Mouse (Mus musculus) liver, postnatal 0 days (tissue): ENCODE data around the gene Snx3. TPM values are rescaled to one million over a fixed set of nuclear protein-coding genes. Genes with fewer than 3 reads are reported as not detected.

Source experiments
- ATAC-seq: fragments of 200-750 bp; cut with Nextera tagmentation; 2 replicates; pipeline ENCODE4 v1.8.0; 2017; ENCODE audit warnings: mild to moderate bottlenecking, moderate library complexity
- DNase-seq: peaks from one replicate; pipeline ENCODE4 v3.0.0-alpha.2; 2016
- H3K27ac ChIP-seq: fragments of 300-500 bp; sonication (generic); 2 replicates; pipeline ENCODE4 v1.5.1; 2014; ENCODE audit warnings: antibody characterized with exemption, moderate library complexity, mild to moderate bottlenecking, low read depth
- H3K27me3 ChIP-seq: fragments of 300-500 bp; sonication (generic); 2 replicates; pipeline ENCODE4 v1.6.1; 2014; ENCODE audit warnings: low read length, control low read depth, mixed read lengths; ENCODE audit not compliant: insufficient read depth
- H3K36me3 ChIP-seq: fragments of 300-500 bp; sonication (generic); replicated peaks from 2 replicates; pipeline ENCODE4 v1.6.1; 2014; ENCODE audit warnings: mild to moderate bottlenecking, control low read depth, low read length, moderate library complexity, mixed read lengths; ENCODE audit not compliant: insufficient read depth
- H3K4me1 ChIP-seq: fragments of 300-500 bp; sonication (generic); 2 replicates; pipeline ENCODE4 v1.6.1; 2014; ENCODE audit warnings: antibody characterized with exemption, mild to moderate bottlenecking, control low read depth; ENCODE audit not compliant: insufficient read depth
- H3K4me2 ChIP-seq: fragments of 300-500 bp; sonication (generic); 2 replicates; pipeline ENCODE4 v1.6.1; 2014; ENCODE audit warnings: low read depth, mild to moderate bottlenecking, low read length, moderate library complexity, mixed read lengths
- H3K4me3 ChIP-seq: fragments of 300-500 bp; sonication (generic); 2 replicates; pipeline ENCODE4 v1.5.1; 2014; ENCODE audit warnings: low read depth, low read length
- H3K9ac ChIP-seq: fragments of 300-500 bp; sonication (generic); replicated peaks from 2 replicates; pipeline ENCODE4 v1.6.1; 2014; ENCODE audit warnings: mild to moderate bottlenecking, moderate library complexity
- H3K9me3 ChIP-seq: fragments of 300-500 bp; sonication (generic); 2 replicates; pipeline ENCODE4 v1.6.1; 2016; ENCODE audit warnings: mild to moderate bottlenecking, control low read depth, low read length, mixed read lengths
- CTCF ChIP-seq: sonication (generic); IDR thresholded peaks from 2 replicates; pipeline ENCODE4 v1.5.1; 2016; ENCODE audit warnings: antibody characterized with exemption, low read depth
- EP300 ChIP-seq: IDR thresholded peaks from 2 replicates; pipeline ENCODE4 v1.6.1; 2016; ENCODE audit warnings: antibody characterized with exemption, low read depth, mild to moderate bottlenecking
- WGBS: fragments of 180-500 bp; shearing (Covaris S2); extraction: QIAGEN DNeasy Blood & Tissue Kit; methylation state at CpG from one replicate; pipeline ENCODE4 v1.1.7; 2014; ENCODE audit not compliant: insufficient replicate concordance; 5-methylcytosine and 5-hydroxymethylcytosine counted together
- polyA plus RNA-seq: library from polyadenylated mRNA; unstranded; fragments of >200 nt; fragmentation: Nextera tagmentation; extraction: Ambion mirVana; gene quantifications from 2 replicates; pipeline ENCODE4 v1.2.1, GENCODE M21; 2015

Snx3 gene
- polyA plus RNA-seq, 1 experiment from 2014 or later = 176 TPM

DNA sequence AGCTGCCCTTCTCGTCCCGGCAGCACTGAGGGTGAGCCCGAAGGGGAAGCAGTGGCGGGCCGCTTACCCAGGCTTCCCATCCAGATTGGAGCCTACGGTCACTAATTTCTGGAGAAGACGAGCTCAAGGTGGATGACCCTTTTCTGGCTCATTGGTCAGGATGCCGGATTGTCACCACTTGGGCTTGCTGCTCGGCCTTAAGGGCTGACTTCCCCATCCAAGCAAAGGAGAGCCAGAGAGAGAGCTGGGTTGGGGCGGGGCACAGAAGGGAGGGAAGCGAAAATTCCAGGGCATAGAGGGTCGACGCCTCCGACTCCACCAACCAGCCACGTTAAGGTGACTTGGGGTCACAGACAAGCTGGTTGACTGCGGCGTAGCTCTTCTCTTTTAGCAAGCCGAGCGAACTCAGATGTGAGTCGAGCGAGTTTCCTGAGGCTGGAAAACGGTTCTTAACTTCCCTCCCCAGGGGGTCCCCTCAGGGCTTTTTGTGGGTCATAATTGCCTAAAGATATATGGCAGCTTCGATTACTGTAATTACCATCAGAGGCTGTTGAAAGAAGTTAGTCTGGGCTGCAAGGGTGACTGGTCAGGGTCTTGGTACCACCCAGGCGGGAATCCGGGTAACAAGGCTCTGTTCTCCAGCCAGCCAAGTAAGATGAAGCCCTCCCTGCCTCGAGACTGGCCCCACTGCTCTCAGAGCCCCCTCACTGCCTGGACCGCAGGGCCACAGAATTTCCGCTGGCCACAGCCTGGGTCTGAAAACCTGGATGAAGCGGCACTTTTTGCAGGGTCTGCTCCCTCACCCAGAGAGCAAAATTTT, 78.5 kb downstream of the Snx3 start:
- H3K4me2 ChIP-seq = no peak overlapping the region

DNA sequence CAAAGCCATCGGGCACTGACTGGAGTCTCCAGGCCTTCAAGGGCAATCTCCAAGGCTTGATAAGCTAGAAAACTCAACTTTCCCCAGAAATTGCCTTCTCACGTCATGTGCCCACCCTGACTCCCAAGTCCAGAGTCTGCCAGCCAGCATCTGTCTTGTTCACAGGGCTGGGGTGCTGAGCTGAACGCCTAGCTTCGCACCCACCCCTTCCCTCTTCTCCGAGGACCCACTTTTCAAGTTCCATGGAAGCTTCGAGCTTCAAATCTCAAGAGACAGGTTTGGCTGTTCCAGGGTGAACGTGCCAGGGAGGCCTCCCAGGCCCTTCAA, 79.1 kb downstream of the Snx3 start:
- H3K9ac ChIP-seq = no peak overlapping the region
- H3K4me3 ChIP-seq = no peak overlapping the region
- no peak overlapping the region for H3K27ac ChIP-seq
- WGBS = 10% methylated on average over 7 of the region's 7 CpGs
- H3K4me1 ChIP-seq = peaks cover 7% of the 10 kb centered on the region
- ATAC-seq = no peak
- H3K36me3 ChIP-seq = no peaks in the 10 kb centered on the region
- TF ChIP-seq EP300 = no peak
- no peak for TF ChIP-seq CTCF
- peaks cover 100% of the 10 kb centered on the region for H3K27me3 ChIP-seq
- no peaks in the 10 kb centered on the region for H3K9me3 ChIP-seq
- no peak overlapping the region for H3K4me2 ChIP-seq
- no peak for DNase-seq

More for the DNA sequence above, 78.5 kb downstream of the Snx3 start:
- peaks cover 7% of the 10 kb centered on the region for H3K4me1 ChIP-seq
- H3K36me3 ChIP-seq = no peaks in the 10 kb centered on the region
- TF ChIP-seq CTCF (no peak), EP300 (no peak)
- H3K4me3 ChIP-seq = no peak overlapping the region
- H3K27me3 ChIP-seq = peaks cover 100% of the 10 kb centered on the region
- 2% methylated on average over 29 of the region's 29 CpGs for WGBS
- H3K27ac ChIP-seq = no peak overlapping the region
- DNase-seq = no peak
- H3K9ac ChIP-seq = no peak overlapping the region
- no peaks in the 10 kb centered on the region for H3K9me3 ChIP-seq
- no peak for ATAC-seq

DNA sequence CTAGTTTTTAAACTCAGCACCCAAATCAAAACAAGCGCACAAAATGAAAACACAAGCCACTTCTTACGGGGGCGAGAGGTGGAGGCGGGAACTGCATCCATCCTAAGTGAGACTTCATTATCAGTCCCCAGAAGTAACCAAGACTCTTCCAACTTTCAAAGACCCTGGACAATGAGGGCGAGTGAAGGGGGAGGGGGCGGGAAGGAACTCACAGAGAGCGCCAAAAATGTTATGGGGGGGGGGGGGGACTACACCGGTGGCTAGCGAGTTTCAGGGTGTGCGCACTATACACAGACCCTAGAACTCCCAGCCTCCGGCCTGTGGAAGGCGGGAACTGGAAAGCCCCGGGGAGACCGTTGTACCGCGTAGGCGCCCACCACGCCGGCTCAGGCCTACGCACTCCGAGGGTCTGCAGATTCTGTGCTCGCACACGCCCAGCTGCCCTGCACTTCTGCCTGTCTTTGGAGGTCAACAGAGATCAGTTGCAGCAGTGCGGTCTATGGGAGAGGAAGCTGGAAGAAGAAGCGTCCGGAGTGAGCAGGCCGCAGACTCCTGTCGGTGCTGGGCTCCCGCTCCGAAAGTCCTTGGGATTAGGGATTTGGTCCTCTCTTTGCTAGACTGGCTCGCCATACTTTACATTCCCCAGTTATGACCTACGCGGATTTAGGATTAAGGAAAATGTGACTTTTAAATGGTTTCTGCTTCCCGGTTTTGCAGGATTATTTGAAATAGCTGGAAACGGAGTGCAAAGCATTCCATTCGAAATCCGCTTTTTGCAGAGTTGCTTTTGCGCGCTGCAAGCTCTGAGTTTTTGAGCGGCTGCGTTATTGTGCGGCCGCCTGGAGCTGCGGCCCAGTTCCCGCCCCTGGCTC, 80.1 kb downstream of the Snx3 start:
- Histone ChIP-seq H3K4me2 (no peak overlapping the region), H3K27ac (no peak overlapping the region), H3K9ac (no peak overlapping the region), H3K4me1 (peaks cover 7% of the 10 kb centered on the region), H3K27me3 (peaks cover 100% of the 10 kb centered on the region), H3K4me3 (peak overlapping the region; percentile 20; the same call in 1 of the 2 replicates), H3K36me3 (no peaks in the 10 kb centered on the region), H3K9me3 (no peaks in the 10 kb centered on the region)
- no peak for ATAC-seq
- TF ChIP-seq EP300 (no peak), CTCF (no peak)
- no peak for DNase-seq
- WGBS = 2% methylated on average over 43 of the region's 45 CpGs

DNA sequence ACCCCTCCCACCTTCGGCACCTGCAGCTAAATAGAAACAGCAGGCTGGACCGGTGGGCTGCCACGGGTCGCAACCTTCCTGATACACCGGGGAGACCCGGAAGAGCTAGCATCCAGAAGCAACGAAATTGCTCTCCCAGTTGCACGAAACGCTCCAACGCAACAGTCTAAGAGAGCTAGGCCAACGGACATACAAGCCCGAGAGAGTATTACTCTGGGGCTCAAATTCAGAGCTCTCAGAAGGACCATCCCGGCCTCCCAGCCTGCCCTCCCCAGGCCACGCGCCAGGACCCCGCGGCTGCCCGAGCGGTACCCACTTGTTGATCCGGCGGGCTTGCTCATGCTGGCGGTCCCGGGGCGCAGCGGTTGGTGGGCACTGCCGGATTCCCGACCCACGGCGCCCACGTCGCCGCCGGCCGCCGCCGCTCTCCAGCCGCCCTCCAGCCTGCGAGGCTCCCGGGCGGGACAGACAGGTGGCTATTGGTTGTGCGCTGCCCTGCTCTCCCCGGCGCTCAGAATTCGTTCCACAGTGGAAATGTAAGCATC, 80.8 kb downstream of the Snx3 start:
- H3K36me3 ChIP-seq = no peaks in the 10 kb centered on the region
- TF ChIP-seq CTCF = no peak
- no peak for TF ChIP-seq EP300
- no peaks in the 10 kb centered on the region for H3K9me3 ChIP-seq
- no peak overlapping the region for H3K27ac ChIP-seq
- no peak for ATAC-seq
- peaks cover 7% of the 10 kb centered on the region for H3K4me1 ChIP-seq
- 2% methylated on average over 42 of the region's 44 CpGs for WGBS
- peak overlapping the region; percentile 20 for H3K4me3 ChIP-seq
- H3K27me3 ChIP-seq = peaks cover 99% of the 10 kb centered on the region
- DNase-seq = no peak
- no peak overlapping the region for H3K4me2 ChIP-seq
- no peak overlapping the region for H3K9ac ChIP-seq

DNA sequence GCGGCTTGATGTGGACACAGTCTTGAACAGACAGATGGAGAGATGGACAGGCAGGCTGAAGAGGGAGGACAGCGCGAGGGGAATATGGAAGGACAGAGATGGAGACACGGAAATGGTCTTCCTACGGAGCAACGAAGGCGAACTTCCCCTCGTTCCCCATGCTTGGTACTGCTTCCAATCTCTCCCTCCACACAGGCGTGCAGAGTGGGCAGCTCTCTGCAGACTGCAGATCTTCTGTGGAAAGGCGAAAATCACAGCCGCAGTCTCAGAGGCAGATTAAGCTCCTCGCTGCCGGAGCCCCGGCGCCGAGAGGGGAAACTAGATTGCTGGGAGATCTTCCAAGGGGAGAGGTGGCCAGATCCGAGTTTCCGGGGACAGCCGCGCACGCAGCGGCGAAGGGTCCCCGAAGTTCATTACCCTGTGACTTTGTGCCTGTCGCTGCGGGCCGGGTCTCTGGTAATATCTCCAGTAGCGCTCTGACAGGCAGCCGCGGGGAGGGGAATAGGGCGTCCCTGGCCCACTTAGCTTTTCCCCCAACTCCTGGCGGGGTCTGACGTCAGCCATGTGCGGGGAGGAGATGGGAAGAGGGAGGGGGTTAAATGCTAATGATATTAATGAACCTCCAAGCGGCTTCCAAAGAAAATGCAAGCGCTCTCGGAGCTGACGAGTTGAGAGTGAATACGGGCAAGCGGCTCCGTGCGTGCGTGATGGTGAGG, 81.5 kb downstream of the Snx3 start, which contains the start of the genes Nr2e1 and Ostm1:
Gene Nr2e1, minus strand, starts transcription at position 476 of the 716 bp plus-strand sequence.
Gene Ostm1, plus strand, starts transcription at position 666 of the 716 bp plus-strand sequence.
- H3K9ac ChIP-seq = no peak within 1 kb of the TSS
- H3K36me3 ChIP-seq = no peaks in the 10 kb centered on the region
- H3K9me3 ChIP-seq = no peaks in the 10 kb centered on the region
- peak within 1 kb of the TSS; percentile 20 for H3K4me3 ChIP-seq
- ATAC-seq (no peak), DNase-seq (no peak)
- 0 out of 2 replicates have a peak within 1 kb of the TSS, but pooled peaks have one; percentile 9 for H3K4me2 ChIP-seq
- no peak within 1 kb of the TSS for H3K27ac ChIP-seq
- H3K27me3 ChIP-seq = peaks cover 99% of the 10 kb centered on the region
- peaks cover 7% of the 10 kb centered on the region for H3K4me1 ChIP-seq
- TF ChIP-seq EP300 = no peak
- TF ChIP-seq CTCF = no peak
- WGBS = under 1% methylated on average over 43 of the region's 43 CpGs
